Mouse (Mus musculus) macrophage (primary cell): ENCODE data around the gene Hsfy2. TPM values are rescaled to one million over a fixed set of nuclear protein-coding genes. Genes with fewer than 3 reads are reported as not detected.

Source experiments
- H3K27ac ChIP-seq: fragments of 350-480 bp; formaldehyde crosslinking; 2 replicates; pipeline ENCODE4 v1.9.0; 2021
- H3K36me3 ChIP-seq: fragments of 350-480 bp; formaldehyde crosslinking; 2 replicates; pipeline ENCODE4 v1.9.0; 2021; ENCODE audit errors: inconsistent target
- H3K4me3 ChIP-seq: fragments of 350-480 bp; formaldehyde crosslinking; 2 replicates; pipeline ENCODE4 v1.9.0; 2021; ENCODE audit errors: inconsistent target
- H3K79me2 ChIP-seq: fragments of 350-480 bp; formaldehyde crosslinking; 2 replicates; pipeline ENCODE4 v1.9.0; 2021; ENCODE audit errors: inconsistent target
- WGBS: methylation state at CpG from one replicate; pipeline ENCODE4 v1.1.7; 2026; ENCODE audit warnings: inconsistent platforms; ENCODE audit not compliant: missing documents; 5-methylcytosine and 5-hydroxymethylcytosine counted together
- polyA plus RNA-seq: library from polyadenylated mRNA; stranded (reverse); fragments of 250-400 nt; gene quantifications from 3 replicates; pipeline ENCODE4 v1.2.4, GENCODE M21; 2018; ENCODE audit warnings: inconsistent platforms
- total RNA-seq, 78 experiments: library from RNA; depleted of rRNA; stranded (reverse); fragments of 250-400 nt; gene quantifications; 1 replicate in 9 of 78; 2 replicates in 24 of 78; 3 replicates in 43 of 78; 4 replicates in 2 of 78; pipeline ENCODE4 v1.2.4; 2018; ENCODE audit warnings: inconsistent platforms in 56 of 78

The Hsfy2 gene
- total RNA-seq (2018; cell fraction: chromatin; rRNA removed): not detected
- total RNA-seq (2018; cell fraction: cytosol; rRNA removed): not detected
- not detected for total RNA-seq (2018; cell fraction: nucleus; rRNA removed)
- polyA plus RNA-seq: not detected in 3 replicates

GRCm38 (mm10) chr1:56637335-56637734 lies at the start of gene Hsfy2:
Hsfy2 (minus strand) TSS chr1:56637435.
- H3K36me3 ChIP-seq: no peaks in the 10 kb centered on the region
- no peak within 1 kb of the TSS for H3K27ac ChIP-seq
- WGBS: 68% methylated on average over 2 of the region's 2 CpGs
- no peak within 1 kb of the TSS for H3K4me3 ChIP-seq
- H3K79me2 ChIP-seq: no peaks in the 10 kb centered on the region

GRCm38 (mm10) chr1:56685053-56685557 lies 47.9 kb upstream of the Hsfy2 start:
- Histone ChIP-seq H3K27ac (no peak overlapping the region), H3K36me3 (no peaks in the 10 kb centered on the region), H3K4me3 (no peak overlapping the region), H3K79me2 (no peaks in the 10 kb centered on the region)
- 100% methylated on average over 1 of the region's 1 CpGs for WGBS

- Histone ChIP-seq H3K27ac (no peak overlapping the region), H3K79me2 (no peaks in the 10 kb centered on the region), H3K4me3 (no peak overlapping the region), H3K36me3 (no peaks in the 10 kb centered on the region)
Measured at GRCm38 (mm10) chr1:56684512-56684911, 47.3 kb upstream of the Hsfy2 start.

- H3K36me3 ChIP-seq: no peaks in the 10 kb centered on the region
- H3K27ac ChIP-seq: no peak overlapping the region
- H3K4me3 ChIP-seq: no peak overlapping the region
- 94% methylated on average over 2 of the region's 2 CpGs for WGBS
- no peaks in the 10 kb centered on the region for H3K79me2 ChIP-seq
Measured at GRCm38 (mm10) chr1:56681258-56681657, 44.0 kb upstream of the Hsfy2 start.

GRCm38 (mm10) chr1:56675253-56675652 lies 38.0 kb upstream of the Hsfy2 start:
- H3K36me3 ChIP-seq: no peaks in the 10 kb centered on the region
- no peak overlapping the region for H3K4me3 ChIP-seq
- H3K27ac ChIP-seq: no peak overlapping the region
- 70% methylated on average over 2 of the region's 2 CpGs for WGBS
- no peaks in the 10 kb centered on the region for H3K79me2 ChIP-seq

- Histone ChIP-seq H3K36me3 (no peaks in the 10 kb centered on the region), H3K79me2 (no peaks in the 10 kb centered on the region), H3K4me3 (no peak overlapping the region), H3K27ac (no peak overlapping the region)
- 100% methylated on average over 3 of the region's 3 CpGs for WGBS
Measured at GRCm38 (mm10) chr1:56674601-56675000, 37.4 kb upstream of the Hsfy2 start.

- no peak overlapping the region for H3K4me3 ChIP-seq
- no peak overlapping the region for H3K27ac ChIP-seq
- no peaks in the 10 kb centered on the region for H3K36me3 ChIP-seq
- H3K79me2 ChIP-seq: no peaks in the 10 kb centered on the region
- 65% methylated on average over 8 of the region's 8 CpGs for WGBS
Measured at GRCm38 (mm10) chr1:56671241-56671945, 34.2 kb upstream of the Hsfy2 start.

- H3K36me3 ChIP-seq: no peaks in the 10 kb centered on the region
- H3K4me3 ChIP-seq: no peak overlapping the region
- no peak overlapping the region for H3K27ac ChIP-seq
- no peaks in the 10 kb centered on the region for H3K79me2 ChIP-seq
- WGBS: 77% methylated on average over 5 of the region's 5 CpGs
Measured at GRCm38 (mm10) chr1:56670509-56670908, 33.3 kb upstream of the Hsfy2 start.

GRCm38 (mm10) chr1:56664606-56665005 lies 27.4 kb upstream of the Hsfy2 start:
- WGBS: 81% methylated on average over 2 of the region's 3 CpGs
- H3K79me2 ChIP-seq: no peaks in the 10 kb centered on the region
- H3K4me3 ChIP-seq: no peak overlapping the region
- H3K27ac ChIP-seq: no peak overlapping the region
- H3K36me3 ChIP-seq: no peaks in the 10 kb centered on the region

- Histone ChIP-seq H3K36me3 (no peaks in the 10 kb centered on the region), H3K27ac (no peak overlapping the region), H3K4me3 (no peak overlapping the region), H3K79me2 (no peaks in the 10 kb centered on the region)
- WGBS: 82% methylated on average over 6 of the region's 7 CpGs
Measured at GRCm38 (mm10) chr1:56626824-56627223, 10.4 kb downstream of the Hsfy2 start.

GRCm38 (mm10) chr1:56624304-56624703 lies 12.9 kb downstream of the Hsfy2 start:
- Histone ChIP-seq H3K4me3 (no peak overlapping the region), H3K27ac (no peak overlapping the region), H3K79me2 (no peaks in the 10 kb centered on the region), H3K36me3 (no peaks in the 10 kb centered on the region)
- WGBS: 88% methylated on average over 3 of the region's 3 CpGs

- H3K27ac ChIP-seq: no peak overlapping the region
- no peak overlapping the region for H3K4me3 ChIP-seq
- 100% methylated on average over 1 of the region's 1 CpGs for WGBS
- H3K36me3 ChIP-seq: no peaks in the 10 kb centered on the region
- H3K79me2 ChIP-seq: no peaks in the 10 kb centered on the region
Measured at GRCm38 (mm10) chr1:56612384-56612783, 24.9 kb downstream of the Hsfy2 start.
